Mouse (Mus musculus) adipocyte (in vitro differentiated cells): Measurements from ENCODE around the gene Cpne8.
"Not testable (repeated sequence)": the region's sequence is repeated elsewhere in the genome, so short reads cannot be mapped to it uniquely, and the experiment has no call there.

Experiments used
- DNase-seq: peaks from one replicate; pipeline ENCODE4 v3.0.0-alpha.2; 2016; ENCODE audit warnings: low spot score

The Cpne8 gene

GRCm38 (mm10) chr15:90610767-90611166 lies 68.5 kb downstream of the Cpne8 start:
- not testable (repeated sequence) for DNase-seq

DNA sequence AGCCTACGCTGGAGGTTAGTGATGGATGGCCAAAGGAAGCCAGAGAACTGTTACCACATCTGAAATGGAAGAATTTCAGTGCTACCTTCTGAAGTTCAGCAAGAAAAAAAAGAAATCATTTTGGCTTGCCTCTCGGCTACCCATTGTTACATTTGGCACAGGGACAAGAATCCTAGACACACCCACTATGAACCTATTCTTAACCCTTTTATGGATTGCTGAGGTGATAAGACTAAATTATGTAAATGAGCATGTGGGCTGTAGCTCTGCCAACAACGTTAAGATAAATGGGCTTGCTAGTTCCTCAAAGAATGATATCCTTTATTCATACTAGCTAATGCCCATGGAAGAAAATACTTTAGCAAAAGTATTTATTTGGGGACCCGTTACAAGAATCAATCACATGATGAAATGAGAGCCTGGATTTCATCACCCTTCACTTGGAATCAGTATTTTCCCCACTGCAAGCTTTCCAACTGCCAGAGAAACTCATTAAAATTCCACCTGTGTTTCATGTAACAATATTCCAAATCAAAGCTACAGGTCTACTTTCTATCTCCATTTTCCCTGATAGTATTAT lies 69.3 kb downstream of the Cpne8 start:
- peak; percentile 4 for DNase-seq

DNA sequence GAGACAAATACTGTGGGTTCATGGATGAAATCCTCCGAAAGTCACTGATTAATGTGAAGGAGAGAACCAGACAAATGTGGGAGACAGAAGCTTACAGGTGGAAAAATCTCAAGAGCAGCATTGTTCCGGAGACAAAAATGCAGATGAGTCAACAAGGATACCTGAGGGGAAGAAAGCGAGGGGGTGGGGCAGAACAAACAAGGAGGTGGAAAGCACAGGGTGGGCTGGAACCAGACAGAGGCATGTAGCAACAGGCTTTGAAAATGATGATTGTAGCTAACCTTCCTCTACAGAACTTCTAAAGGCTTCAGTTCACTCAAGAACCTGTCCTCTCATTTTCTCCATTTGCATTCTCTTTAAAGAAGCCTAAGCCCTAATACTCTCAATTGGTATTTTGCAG lies 70.9 kb downstream of the Cpne8 start:
- DNase-seq = no peak

DNA sequence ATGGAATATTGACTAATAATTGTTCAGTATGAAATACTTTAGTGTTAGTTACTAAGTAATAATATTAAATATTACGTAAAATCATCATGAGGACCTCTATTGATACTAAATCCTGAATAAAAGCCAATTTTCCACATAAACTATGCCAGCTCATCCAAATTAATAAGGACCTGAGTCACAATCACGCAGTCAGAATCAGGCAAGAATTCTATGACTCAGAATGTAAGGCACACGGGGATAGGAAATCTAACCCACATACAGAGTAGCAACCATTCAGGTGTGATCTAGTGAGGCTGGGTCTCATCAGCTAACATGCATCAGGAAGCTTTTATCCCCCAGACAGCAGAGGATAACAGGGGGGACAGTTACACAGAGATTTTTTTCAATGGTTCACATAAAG lies 72.1 kb downstream of the Cpne8 start:
- DNase-seq = no peak

GRCm38 (mm10) chr15:90603676-90604075 lies 75.6 kb downstream of the Cpne8 start:
- no peak for DNase-seq

- DNase-seq = no peak
Measured at GRCm38 (mm10) chr15:90597715-90598497, 81.3 kb downstream of the Cpne8 start.

- no peak for DNase-seq
Measured at GRCm38 (mm10) chr15:90595592-90595991, 83.6 kb downstream of the Cpne8 start.

GRCm38 (mm10) chr15:90589587-90589986 lies 89.6 kb downstream of the Cpne8 start:
- no peak for DNase-seq

- DNase-seq = no peak
Measured at GRCm38 (mm10) chr15:90577402-90577801, 101.8 kb downstream of the Cpne8 start.

- no peak for DNase-seq
Measured at GRCm38 (mm10) chr15:90569246-90569645, 110.0 kb downstream of the Cpne8 start.

- no peak for DNase-seq
Measured at GRCm38 (mm10) chr15:90568050-90568449, 111.2 kb downstream of the Cpne8 start.

- no peak for DNase-seq
Measured at GRCm38 (mm10) chr15:90563996-90564395, 115.2 kb downstream of the Cpne8 start.

DNA sequence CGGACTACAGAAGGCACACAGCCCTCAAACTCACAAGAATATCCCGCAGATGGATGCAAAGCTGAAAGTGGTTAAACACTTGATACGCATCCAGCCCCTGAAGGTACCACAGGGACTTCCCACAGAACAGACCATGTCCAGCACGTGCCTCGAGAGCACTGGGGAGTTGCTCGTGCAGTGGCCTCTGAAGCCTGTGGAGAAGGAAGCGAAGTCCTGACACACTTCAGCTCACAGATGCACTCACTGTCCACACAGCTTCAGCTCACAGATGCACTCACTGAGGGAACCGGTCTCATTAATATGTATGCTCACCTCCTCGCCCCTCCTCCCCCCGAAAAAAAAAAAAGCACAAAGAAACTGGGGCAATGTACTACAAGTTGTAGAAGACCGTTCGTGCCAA lies 117.6 kb downstream of the Cpne8 start:
- DNase-seq = no peak

- DNase-seq = no peak
Measured at GRCm38 (mm10) chr15:90548589-90548988, 130.6 kb downstream of the Cpne8 start.

GRCm38 (mm10) chr15:90543447-90543846 lies 135.8 kb downstream of the Cpne8 start:
- no peak for DNase-seq

- DNase-seq = no peak
Measured at GRCm38 (mm10) chr15:90542126-90542525, 137.1 kb downstream of the Cpne8 start.

GRCm38 (mm10) chr15:90536311-90537202 lies 142.7 kb downstream of the Cpne8 start:
- DNase-seq = no peak

- DNase-seq = no peak
Measured at GRCm38 (mm10) chr15:90535730-90536129, 143.5 kb downstream of the Cpne8 start.

DNA sequence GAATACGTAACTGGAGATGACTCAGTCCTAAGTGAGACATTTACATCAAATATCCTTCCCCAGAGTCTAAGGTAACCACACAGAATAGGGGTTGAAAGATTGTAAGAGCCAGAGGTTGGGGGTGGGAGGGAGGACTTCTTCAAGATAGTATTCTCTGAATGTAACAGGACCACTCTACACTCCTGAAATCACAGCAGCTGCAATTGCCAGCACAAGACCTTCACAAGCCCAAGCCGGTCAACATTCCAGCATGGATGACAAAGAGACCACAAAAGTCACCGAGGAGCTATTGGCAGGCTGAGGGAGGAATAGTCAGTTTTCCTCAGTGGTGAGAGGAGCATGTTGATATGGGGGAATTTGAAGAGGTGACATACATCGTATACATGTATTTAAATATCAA lies 166.5 kb downstream of the Cpne8 start:
- no peak for DNase-seq

DNA sequence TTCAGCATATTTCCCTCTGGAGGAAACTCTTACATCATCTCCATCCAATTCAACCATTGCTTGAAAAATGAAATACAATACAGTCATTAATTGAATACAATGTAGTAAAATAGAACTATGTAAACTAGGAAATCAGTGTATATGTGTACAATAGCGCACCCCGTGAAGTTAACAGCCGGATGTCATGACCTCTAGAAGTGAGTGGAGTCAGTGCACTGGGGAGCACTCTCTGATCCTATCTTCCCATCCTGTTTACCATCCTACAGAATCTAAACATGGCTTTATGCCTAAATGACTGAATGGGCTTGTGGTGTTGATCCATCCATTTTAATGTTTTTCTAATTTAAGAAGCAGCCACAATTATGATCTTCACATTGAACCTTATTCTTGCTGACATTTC lies 182.2 kb downstream of the Cpne8 start:
- DNase-seq = no peak

DNA sequence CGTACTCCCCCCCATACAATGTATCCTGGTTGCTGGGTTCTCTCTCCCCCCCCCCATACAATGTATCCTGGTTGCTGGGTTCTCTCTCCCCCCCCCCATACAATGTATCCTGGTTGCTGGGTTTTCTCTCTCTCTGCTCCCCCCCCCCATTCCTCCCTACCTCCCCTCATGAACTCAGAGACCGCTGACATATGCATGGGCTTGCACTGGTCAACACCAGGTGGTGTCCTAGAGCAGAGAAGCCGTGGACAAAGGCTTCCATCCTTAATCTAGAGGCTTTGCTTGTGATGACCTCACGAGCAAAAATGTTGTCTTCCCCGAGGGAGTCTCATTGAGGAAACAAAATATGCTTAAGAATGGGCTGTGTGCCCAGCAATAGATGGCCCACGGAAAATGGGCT lies 187.7 kb downstream of the Cpne8 start:
- DNase-seq = no peak

- no peak for DNase-seq
Measured at GRCm38 (mm10) chr15:90490186-90490585, 189.0 kb downstream of the Cpne8 start.

DNA sequence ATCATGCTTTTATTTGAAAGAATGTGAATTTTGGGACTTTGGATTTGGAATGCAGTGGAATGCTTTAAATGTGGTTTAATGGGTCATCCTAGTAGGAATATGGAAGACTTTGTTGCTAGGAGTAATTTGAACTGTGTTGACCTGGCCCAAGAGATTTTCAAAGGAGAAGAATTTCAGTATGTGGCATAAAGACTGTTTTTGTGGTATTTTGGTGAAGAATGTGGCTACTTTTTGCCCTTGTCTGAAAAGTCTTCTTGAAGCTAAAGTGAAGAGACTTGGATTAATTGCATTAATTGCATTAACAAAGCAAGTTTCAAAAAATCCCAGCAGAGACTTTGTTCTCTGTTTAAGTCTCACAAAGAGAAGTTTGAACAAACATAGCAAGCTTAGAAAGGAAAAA lies 208.7 kb downstream of the Cpne8 start:
- not testable (repeated sequence) for DNase-seq
